Mouse (Mus musculus): ENCODE results near the gene Rab23. TPM values are rescaled to one million over a fixed set of nuclear protein-coding genes. Genes with fewer than 3 reads are reported as not detected.

The Rab23 gene
- 10 to 100 TPM; 29.7 to 31.0 TPM for total RNA-seq (2021)
- long read RNA-seq, experiment 1, full-length matches to known transcripts, result 18 of 30 reads
- long read RNA-seq, experiment 1, partial matches to known transcripts, result 3 of 30 reads
- long read RNA-seq, experiment 1, other reads (novel, unspliced or antisense), result 9 of 30 reads
- long read RNA-seq, experiment 2, full-length matches to known transcripts, result 25 of 34 reads
- long read RNA-seq, experiment 2, partial matches to known transcripts, result 1 of 34 reads
- long read RNA-seq, experiment 2, other reads (novel, unspliced or antisense), result 8 of 34 reads

DNA sequence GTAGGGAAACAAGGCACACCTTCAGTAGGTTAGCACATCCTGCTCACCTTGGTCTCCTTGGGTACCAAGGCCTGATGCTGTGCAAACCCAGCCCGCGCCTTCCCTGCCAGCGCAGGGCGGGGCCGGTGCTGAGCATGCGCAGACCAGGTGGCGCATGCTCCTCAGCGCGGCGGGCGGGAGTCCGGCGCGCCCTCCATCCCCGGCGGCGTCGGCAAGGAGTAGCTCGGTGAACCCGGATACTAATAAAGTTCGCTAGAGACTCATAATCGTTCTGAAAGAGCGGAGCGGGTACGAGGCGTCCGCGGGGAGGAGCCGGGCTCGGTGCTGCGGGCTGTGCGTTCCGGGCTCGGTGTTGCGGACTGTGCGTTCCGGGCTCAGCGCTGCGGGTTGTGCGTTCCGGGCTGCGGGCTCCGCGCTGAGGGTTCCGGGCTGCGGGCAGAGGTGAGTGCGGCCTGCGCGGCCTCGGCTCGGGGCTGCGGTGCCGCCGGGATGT is at the start of gene Rab23:
Rab23 (plus strand) TSS at position 155 of the 493 bp plus-strand sequence.
- intact Hi-C loops (cut with DNase I), result loop anchor here (2.0 kb wide), 2 partner anchors 19 to 49 kb away; no protein-coding TSS in a partner anchor
- Histone ChIP-seq H3K4me3 (peak within 1 kb of the TSS; percentile 62), H3K27ac (peak within 1 kb of the TSS; percentile 88)
- no peak for TF ChIP-seq CTCF (IDR thresholded peaks at IDR 0.05)
- peak; percentile 86 for DNase-seq (ENCODE audit: extremely low spot score in 1 of 2, low spot score in 2 of 2)

DNA sequence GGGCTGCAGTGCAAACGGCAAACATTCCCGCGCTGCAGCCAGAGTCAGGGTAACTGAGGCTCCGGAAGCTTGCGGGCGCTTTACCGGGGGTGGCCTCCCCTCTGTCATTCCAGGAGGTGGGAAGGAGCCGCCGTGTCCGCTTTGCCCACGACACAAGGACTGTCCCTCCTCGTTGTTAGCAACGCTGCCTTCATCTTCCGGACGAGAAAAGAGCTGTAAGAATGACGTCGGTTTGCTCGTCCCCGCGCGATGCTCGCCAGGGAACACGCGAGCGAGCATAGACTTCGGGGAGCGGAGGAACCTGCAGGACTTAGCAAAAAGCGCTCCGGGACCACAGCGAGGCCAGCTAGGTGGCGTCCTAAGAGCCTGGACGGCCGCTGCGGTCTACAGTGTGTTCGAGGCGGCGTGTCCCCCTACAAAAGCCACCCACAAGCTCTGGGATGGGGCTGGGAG is 49.5 kb upstream of the Rab23 start:
- H3K27ac ChIP-seq, result peak overlapping the region; percentile 79
- TF ChIP-seq CTCF (IDR thresholded peaks at IDR 0.05), result no peak; the same call in 1 of the 2 replicates
- peak; percentile 61 to 63 for DNase-seq (ENCODE audit: extremely low spot score in 1 of 2, low spot score in 2 of 2)
- intact Hi-C loops (cut with DNase I), result loop anchor here (2.0 to 5.0 kb wide), 2 partner anchors 51 to 292 kb away; no protein-coding TSS in a partner anchor
- H3K4me3 ChIP-seq, result peak overlapping the region; percentile 71

DNA sequence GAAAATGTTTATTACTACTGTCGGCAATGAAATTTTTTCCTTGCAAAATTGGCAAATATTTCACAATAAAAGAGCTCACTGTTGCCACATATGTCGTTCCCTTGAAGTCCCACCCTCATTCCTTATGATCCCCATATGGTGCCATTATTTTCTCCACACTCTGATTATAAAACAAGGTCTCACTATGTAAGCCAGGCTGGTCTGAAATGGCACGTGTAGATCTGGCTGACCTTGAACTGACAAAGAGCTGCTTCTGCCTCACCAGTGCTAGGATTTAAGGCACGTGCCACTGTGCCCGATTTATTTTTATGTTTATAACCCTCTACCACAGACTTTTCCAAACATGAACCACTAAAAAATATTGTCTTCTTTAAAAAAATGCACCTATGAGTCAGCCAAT is 48.2 kb upstream of the Rab23 start:
- no peak for DNase-seq (ENCODE audit: extremely low spot score in 1 of 2, low spot score in 2 of 2)
- no peak overlapping the region for H3K4me3 ChIP-seq
- TF ChIP-seq CTCF (IDR thresholded peaks at IDR 0.05), result no peak
- intact Hi-C loops (cut with DNase I), result loop anchor here (2.0 to 5.0 kb wide), 2 partner anchors 49 to 291 kb away; no protein-coding TSS in a partner anchor
- H3K27ac ChIP-seq, result no peak overlapping the region

DNA sequence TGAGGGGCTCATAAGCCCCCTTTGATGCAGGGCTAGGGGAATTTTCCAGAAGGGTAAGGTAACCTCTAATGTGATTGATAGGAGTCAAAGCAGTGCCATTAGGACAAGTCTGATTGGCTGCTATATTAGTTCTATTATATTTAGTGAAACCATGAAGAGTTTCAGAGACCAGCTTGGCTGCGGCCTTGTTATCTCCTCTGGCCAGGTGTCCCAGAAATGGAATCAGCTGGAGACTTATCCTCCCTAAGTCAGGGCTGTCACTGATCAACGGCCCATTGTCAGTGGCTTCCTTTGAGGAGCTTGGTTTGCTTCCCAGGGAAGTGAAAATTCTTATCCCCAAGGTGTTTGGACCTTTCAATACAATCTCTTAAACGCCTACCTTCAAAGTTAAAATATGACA is 47.6 kb upstream of the Rab23 start:
- no peak for DNase-seq (ENCODE audit: extremely low spot score in 1 of 2, low spot score in 2 of 2)
- intact Hi-C loops (cut with DNase I), result loop anchor here (2.0 to 5.0 kb wide), 2 partner anchors 67 to 290 kb away; no protein-coding TSS in a partner anchor
- Histone ChIP-seq H3K4me3 (no peak overlapping the region), H3K27ac (no peak overlapping the region)
- TF ChIP-seq CTCF (IDR thresholded peaks at IDR 0.05), result no peak

DNA sequence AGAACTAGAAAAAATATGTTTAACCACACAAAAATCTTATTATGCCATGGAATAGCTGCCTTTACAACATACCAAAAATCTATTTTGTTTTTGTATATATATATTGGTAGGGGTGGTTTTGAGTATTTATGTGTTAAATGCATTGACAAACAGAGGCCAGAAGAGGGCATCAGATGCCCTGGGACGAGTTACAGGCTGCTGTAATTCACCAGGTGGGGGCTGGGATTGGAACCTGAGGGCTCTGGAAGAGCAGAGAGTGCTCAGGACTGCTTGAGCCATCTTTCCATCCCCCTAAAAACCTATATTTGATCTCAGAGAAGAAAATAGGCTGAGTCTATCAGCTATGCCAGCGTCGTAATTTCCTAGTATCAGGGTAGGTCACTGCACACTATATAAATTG is 47.2 kb upstream of the Rab23 start:
- peak in 1 of 2 experiments; percentile 31 for DNase-seq (ENCODE audit: extremely low spot score in 1 of 2, low spot score in 2 of 2)
- Histone ChIP-seq H3K27ac (no peak overlapping the region), H3K4me3 (no peak overlapping the region)
- peak; percentile 69 for TF ChIP-seq CTCF (IDR thresholded peaks at IDR 0.05)
- intact Hi-C loops (cut with DNase I), result loop anchor here (2.0 to 5.0 kb wide), 2 partner anchors 66 to 290 kb away; no protein-coding TSS in a partner anchor

DNA sequence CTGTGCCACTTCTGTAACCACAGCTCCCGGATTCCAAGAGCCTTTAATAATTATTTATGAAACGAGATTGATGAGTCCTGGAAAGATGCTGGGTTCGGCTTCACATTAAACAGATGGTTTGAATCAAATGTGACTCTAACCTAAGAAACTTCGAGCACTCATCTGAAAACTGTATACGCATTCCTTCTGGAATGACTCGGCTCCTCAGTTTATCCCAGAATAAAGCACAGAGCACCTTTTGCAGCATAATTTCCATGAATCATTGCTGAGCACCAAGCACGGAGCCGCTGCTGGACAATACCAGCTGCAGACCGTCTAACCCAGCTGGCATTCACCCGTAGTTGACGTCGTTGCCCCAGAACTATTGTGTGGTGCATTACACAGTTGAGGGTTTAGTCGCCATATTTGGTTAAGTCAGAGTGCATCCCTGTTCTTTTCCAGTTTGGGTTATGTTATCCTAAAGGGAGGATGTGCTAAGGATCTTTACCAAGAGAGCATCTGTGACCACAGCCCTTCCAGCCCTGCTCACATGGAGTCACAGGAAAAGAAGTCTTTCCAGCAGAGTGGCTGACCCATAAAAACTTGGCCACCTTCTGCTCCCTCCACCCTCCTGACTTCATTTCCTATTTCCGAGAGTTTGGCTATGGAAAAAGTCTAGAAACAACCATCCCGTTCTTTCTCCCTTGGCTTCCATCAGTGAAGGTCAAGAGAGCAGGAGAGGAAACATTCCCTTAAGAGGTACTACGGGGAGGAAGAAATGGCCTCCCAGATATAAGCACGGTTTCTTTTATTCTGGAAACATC is 46.3 kb upstream of the Rab23 start:
- Histone ChIP-seq H3K4me3 (no peak overlapping the region), H3K27ac (no peak overlapping the region)
- no peak for DNase-seq (ENCODE audit: extremely low spot score in 1 of 2, low spot score in 2 of 2)
- TF ChIP-seq CTCF (IDR thresholded peaks at IDR 0.05), result no peak
- intact Hi-C loops (cut with DNase I), result loop anchor here (2.0 to 5.0 kb wide), 2 partner anchors 65 to 289 kb away; no protein-coding TSS in a partner anchor

DNA sequence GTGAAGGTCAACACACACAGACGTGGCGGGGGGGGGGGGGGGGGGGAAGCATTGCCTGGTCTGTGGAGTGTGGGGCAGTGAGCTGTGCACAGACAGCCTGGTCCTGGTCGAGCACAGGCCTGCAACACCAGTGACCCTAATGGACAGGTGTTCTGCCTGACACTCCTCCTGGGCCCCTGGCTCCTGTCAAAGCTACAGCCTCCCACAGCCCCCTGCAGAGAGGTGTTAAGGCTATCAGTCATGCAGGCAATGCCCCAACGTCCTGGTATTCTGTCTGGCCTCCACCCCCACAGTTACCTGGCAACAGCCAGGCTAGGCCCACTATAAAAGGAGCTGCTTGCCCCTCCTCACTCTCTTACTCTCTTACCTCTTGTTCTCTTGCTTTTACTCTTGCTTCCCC is 39.3 kb upstream of the Rab23 start:
- Histone ChIP-seq H3K27ac (no peak overlapping the region), H3K4me3 (no peak overlapping the region)
- intact Hi-C loops (cut with DNase I), result no loop called here
- no peak for TF ChIP-seq CTCF (IDR thresholded peaks at IDR 0.05)
- DNase-seq (ENCODE audit: extremely low spot score in 1 of 2, low spot score in 2 of 2), result no peak

DNA sequence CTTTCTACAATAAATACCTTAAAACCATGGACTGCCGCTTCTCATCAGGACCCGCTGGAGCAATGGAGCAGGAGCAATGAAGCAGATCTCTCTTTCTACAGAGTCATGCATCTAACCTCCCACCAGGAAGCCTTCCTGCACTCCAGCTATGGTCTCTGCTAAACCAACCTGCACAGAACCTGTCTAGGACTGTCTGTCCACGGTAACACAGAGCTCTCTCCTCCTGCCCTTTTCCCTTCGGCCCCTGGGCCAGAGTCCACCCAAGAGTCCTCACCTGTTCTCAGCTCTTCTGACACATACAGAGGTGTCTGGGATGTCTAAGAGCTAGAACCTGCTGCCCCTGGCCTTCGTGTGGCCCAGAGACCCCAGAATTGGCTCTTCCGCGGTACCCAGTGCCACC is 38.8 kb upstream of the Rab23 start:
- no peak for DNase-seq (ENCODE audit: extremely low spot score in 1 of 2, low spot score in 2 of 2)
- no peak for TF ChIP-seq CTCF (IDR thresholded peaks at IDR 0.05)
- no peak overlapping the region for H3K27ac ChIP-seq
- intact Hi-C loops (cut with DNase I), result no loop called here
- no peak overlapping the region for H3K4me3 ChIP-seq

DNA sequence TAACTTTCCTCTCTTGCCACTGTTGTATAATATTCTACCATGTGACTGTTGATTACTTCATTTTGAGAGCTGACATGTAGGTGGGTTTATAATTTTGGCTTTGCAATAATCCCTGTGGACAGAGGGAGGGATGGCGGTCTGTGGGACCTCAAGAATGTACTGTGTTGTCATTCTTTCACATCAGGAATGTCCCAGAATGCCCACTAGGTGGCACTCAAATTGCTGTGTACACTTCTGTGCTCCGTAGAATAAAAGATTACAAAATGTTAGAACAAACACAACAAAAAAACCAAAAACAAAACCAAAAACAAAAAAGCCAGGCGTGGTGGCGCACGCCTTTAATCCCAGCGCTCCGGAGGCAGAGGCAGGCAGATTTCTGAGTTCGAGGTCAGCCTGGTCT is 35.2 kb upstream of the Rab23 start:
- H3K27ac ChIP-seq, result no peak overlapping the region
- TF ChIP-seq CTCF (IDR thresholded peaks at IDR 0.05), result peak; percentile 64
- H3K4me3 ChIP-seq, result no peak overlapping the region
- intact Hi-C loops (cut with DNase I), result no loop called here
- DNase-seq (ENCODE audit: extremely low spot score in 1 of 2, low spot score in 2 of 2), result no peak

DNA sequence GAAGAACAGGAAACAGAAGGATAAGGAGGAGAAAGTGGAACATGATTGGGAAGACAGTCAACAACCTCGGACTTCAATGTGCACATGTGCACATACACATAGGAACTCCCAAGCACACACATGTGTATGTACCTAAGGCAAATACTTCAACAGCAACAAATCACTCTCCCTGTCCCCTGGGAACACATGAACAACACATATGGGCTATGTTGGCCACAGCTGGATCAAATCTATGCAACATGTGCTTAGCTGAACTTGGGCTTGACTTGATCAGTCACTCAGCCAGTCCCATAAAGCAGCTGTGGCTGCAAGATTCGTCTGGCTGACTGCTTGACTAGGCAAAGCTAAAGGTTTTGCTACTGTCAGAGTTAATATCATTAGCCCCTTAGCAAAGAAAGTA is 30.9 kb upstream of the Rab23 start:
- intact Hi-C loops (cut with DNase I), result no loop called here
- Histone ChIP-seq H3K4me3 (no peak overlapping the region), H3K27ac (no peak overlapping the region)
- DNase-seq (ENCODE audit: extremely low spot score in 1 of 2, low spot score in 2 of 2), result no peak
- no peak for TF ChIP-seq CTCF (IDR thresholded peaks at IDR 0.05)

DNA sequence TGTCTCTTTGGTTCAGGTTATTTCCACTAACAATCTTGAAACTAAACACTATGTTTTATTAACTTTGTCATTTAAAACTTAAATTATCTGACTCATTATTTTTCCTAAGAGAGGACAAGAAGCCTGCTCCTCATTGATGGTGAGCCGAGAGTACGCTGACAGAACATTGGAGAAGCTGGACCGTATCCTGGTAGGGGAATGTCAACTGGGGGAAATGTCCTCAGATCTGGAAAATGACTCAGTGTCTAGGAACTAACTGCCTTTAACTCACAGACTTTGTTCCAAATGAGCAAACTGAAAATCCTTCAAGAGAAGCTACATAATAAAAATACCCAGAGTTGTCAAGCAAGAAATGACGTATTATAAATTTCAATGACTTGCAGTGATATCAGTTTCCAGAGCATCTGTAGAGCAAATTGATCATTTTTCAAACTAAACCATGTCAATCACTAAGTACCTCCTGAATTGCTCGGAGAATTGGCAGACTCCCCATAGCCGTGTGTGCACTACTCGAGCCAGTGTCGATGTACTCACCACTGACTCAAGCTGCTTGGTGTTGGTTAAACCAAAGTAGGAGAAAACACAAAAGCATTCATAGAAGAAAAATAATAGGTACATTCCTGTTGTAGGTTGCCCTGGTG is 30.1 kb upstream of the Rab23 start:
- no peak overlapping the region for H3K27ac ChIP-seq
- intact Hi-C loops (cut with DNase I), result no loop called here
- TF ChIP-seq CTCF (IDR thresholded peaks at IDR 0.05), result no peak
- no peak for DNase-seq (ENCODE audit: extremely low spot score in 1 of 2, low spot score in 2 of 2)
- no peak overlapping the region for H3K4me3 ChIP-seq

Measured in left cerebral cortex, adult 2 months (tissue).